Mouse (Mus musculus) testis, adult 2 months (tissue): ENCODE results near the gene Iqcg. TPM values are rescaled to one million over a fixed set of nuclear protein-coding genes. Genes with fewer than 3 reads are reported as not detected.

Experiments used
- H3K27ac ChIP-seq: fragments of 200-500 bp; 2 replicates; pipeline ENCODE4 v1.5.1; 2012; ENCODE audit warnings: low read depth, low read length; ENCODE audit not compliant: control insufficient read depth, insufficient read depth
- H3K27me3 ChIP-seq: fragments of 200-500 bp; 2 replicates; pipeline ENCODE4 v1.6.1; 2012; ENCODE audit warnings: mild to moderate bottlenecking, low read length, moderate library complexity; ENCODE audit not compliant: control insufficient read depth, insufficient read depth
- H3K36me3 ChIP-seq: fragments of 200-500 bp; 2 replicates; pipeline ENCODE4 v1.6.1; 2012; ENCODE audit warnings: mild to moderate bottlenecking, low read length; ENCODE audit not compliant: control insufficient read depth, insufficient read depth
- H3K4me1 ChIP-seq: fragments of 200-500 bp; 2 replicates; pipeline ENCODE4 v1.6.1; 2012; ENCODE audit warnings: low read length; ENCODE audit not compliant: control insufficient read depth, insufficient read depth
- H3K4me3 ChIP-seq: fragments of 200-500 bp; 2 replicates; pipeline ENCODE4 v1.5.1; 2012; ENCODE audit warnings: low read depth, mild to moderate bottlenecking, low read length, moderate library complexity, mixed read lengths; ENCODE audit not compliant: control insufficient read depth
- CTCF ChIP-seq: fragments of 200-500 bp; IDR thresholded peaks from 2 replicates; pipeline ENCODE4 v1.5.1; 2012; ENCODE audit warnings: low read depth, mild to moderate bottlenecking, inconsistent platforms, low read length, moderate library complexity; ENCODE audit not compliant: control insufficient read depth, insufficient read depth, insufficient replicate concordance
- POLR2A ChIP-seq: fragments of 200-500 bp; IDR thresholded peaks from 2 replicates; pipeline ENCODE4 v1.6.1; 2012; ENCODE audit warnings: low read depth, mild to moderate bottlenecking, inconsistent platforms, low read length, moderate library complexity; ENCODE audit not compliant: control insufficient read depth
- polyA plus RNA-seq: library from polyadenylated mRNA; depleted of rRNA; stranded (reverse); fragments of >200 nt; gene quantifications from 2 replicates; pipeline ENCODE4 v1.2.3, GENCODE M21; 2012

Gene Iqcg
- polyA plus RNA-seq, 1 experiment, result 21.8 TPM

- H3K4me3 ChIP-seq, result no peak overlapping the region
- H3K27me3 ChIP-seq, result no peaks in the 10 kb centered on the region
- H3K4me1 ChIP-seq, result no peaks in the 10 kb centered on the region
- peaks cover 4% of the 10 kb centered on the region for H3K36me3 ChIP-seq
- no peak overlapping the region for H3K27ac ChIP-seq
- no peak for TF ChIP-seq CTCF
- no peak for TF ChIP-seq POLR2A
These were observed 41.1 kb downstream of the Iqcg start for GRCm38 (mm10) chr16:33014921-33015320.

- Histone ChIP-seq H3K36me3 (peaks cover 4% of the 10 kb centered on the region), H3K4me1 (no peaks in the 10 kb centered on the region), H3K27me3 (no peaks in the 10 kb centered on the region), H3K4me3 (no peak overlapping the region), H3K27ac (no peak overlapping the region)
- no peak for TF ChIP-seq POLR2A
- TF ChIP-seq CTCF, result no peak
These were observed 42.2 kb downstream of the Iqcg start for GRCm38 (mm10) chr16:33013801-33014200.

- peaks cover 5% of the 10 kb centered on the region for H3K36me3 ChIP-seq
- H3K27me3 ChIP-seq, result no peaks in the 10 kb centered on the region
- H3K27ac ChIP-seq, result no peak overlapping the region
- no peak overlapping the region for H3K4me3 ChIP-seq
- H3K4me1 ChIP-seq, result no peaks in the 10 kb centered on the region; the same call in 1 of the 2 replicates
- TF ChIP-seq CTCF (no peak), POLR2A (no peak)
These were observed 45.9 kb downstream of the Iqcg start for GRCm38 (mm10) chr16:33010166-33010565.

- Histone ChIP-seq H3K27ac (no peak overlapping the region), H3K36me3 (peaks cover 1% of the 10 kb centered on the region; the same call in 1 of the 2 replicates)
These were observed 48.6 kb downstream of the Iqcg start for GRCm38 (mm10) chr16:33007436-33007835.

GRCm38 (mm10) chr16:33006888-33007287 lies 49.1 kb downstream of the Iqcg start:
- no peak overlapping the region for H3K27ac ChIP-seq
- TF ChIP-seq POLR2A (no peak), CTCF (no peak)
- no peaks in the 10 kb centered on the region for H3K27me3 ChIP-seq
- no peaks in the 10 kb centered on the region; the same call in 1 of the 2 replicates for H3K4me1 ChIP-seq
- peaks cover 1% of the 10 kb centered on the region; the same call in 1 of the 2 replicates for H3K36me3 ChIP-seq
- no peak overlapping the region for H3K4me3 ChIP-seq

More at GRCm38 (mm10) chr16:33007436-33007835, 48.6 kb downstream of the Iqcg start:
- Histone ChIP-seq H3K27me3 (no peaks in the 10 kb centered on the region), H3K4me3 (no peak overlapping the region), H3K4me1 (no peaks in the 10 kb centered on the region; the same call in 1 of the 2 replicates)
- TF ChIP-seq POLR2A (no peak), CTCF (no peak)

- H3K4me1 ChIP-seq, result no peaks in the 10 kb centered on the region; the same call in 1 of the 2 replicates
- H3K27me3 ChIP-seq, result no peaks in the 10 kb centered on the region
- no peak overlapping the region for H3K27ac ChIP-seq
- H3K4me3 ChIP-seq, result no peak overlapping the region
- TF ChIP-seq CTCF (no peak), POLR2A (no peak)
- peaks cover 1% of the 10 kb centered on the region; the same call in 1 of the 2 replicates for H3K36me3 ChIP-seq
These were observed 50.8 kb downstream of the Iqcg start for GRCm38 (mm10) chr16:33005216-33005615.

GRCm38 (mm10) chr16:32992158-32992557 lies 63.9 kb downstream of the Iqcg start:
- Histone ChIP-seq H3K27me3 (no peaks in the 10 kb centered on the region), H3K4me3 (no peak overlapping the region), H3K36me3 (peaks cover 6% of the 10 kb centered on the region), H3K4me1 (no peaks in the 10 kb centered on the region), H3K27ac (no peak overlapping the region)
- TF ChIP-seq POLR2A (no peak), CTCF (no peak)
